Mouse (Mus musculus) monocyte, adult 2 months (primary cell): ENCODE measurements around the gene Tgm3.

Experiments
- DNase-seq, 2 experiments: peaks; one replicate each; pipeline ENCODE4 v3.0.0; 2022; ENCODE audit warnings: low spot score in 2 of 2, low read depth in 1 of 2

Gene Tgm3

GRCm38 (mm10) chr2:130012026-130012425 is at the start of gene Tgm3:
Gene Tgm3, plus strand, starts transcription at chr2:130012349.
- no peak for DNase-seq

GRCm38 (mm10) chr2:129980608-129981007 is 31.5 kb upstream of the Tgm3 start:
- no peak for DNase-seq

- DNase-seq = no peak
These were observed 24.6 kb upstream of the Tgm3 start for GRCm38 (mm10) chr2:129987527-129988045.

GRCm38 (mm10) chr2:129989646-129990045 is 22.5 kb upstream of the Tgm3 start:
- DNase-seq = no peak

GRCm38 (mm10) chr2:129994468-129994867 is 17.7 kb upstream of the Tgm3 start:
- DNase-seq = no peak

GRCm38 (mm10) chr2:129998476-129998875 is 13.7 kb upstream of the Tgm3 start:
- DNase-seq = no peak

GRCm38 (mm10) chr2:129999296-129999695 is 12.9 kb upstream of the Tgm3 start:
- no peak for DNase-seq

GRCm38 (mm10) chr2:130000601-130001000 is 11.5 kb upstream of the Tgm3 start:
- no peak for DNase-seq

- DNase-seq = no peak
These were observed 8.1 kb upstream of the Tgm3 start for GRCm38 (mm10) chr2:130004046-130004445.

- DNase-seq = no peak
These were observed 2.8 kb upstream of the Tgm3 start for GRCm38 (mm10) chr2:130009371-130009770.

GRCm38 (mm10) chr2:130013646-130014045 is 1.5 kb downstream of the Tgm3 start:
- no peak for DNase-seq

GRCm38 (mm10) chr2:130015196-130015595 is 3.0 kb downstream of the Tgm3 start:
- DNase-seq = no peak

- no peak for DNase-seq
These were observed 5.9 kb downstream of the Tgm3 start for GRCm38 (mm10) chr2:130018084-130018483.

- no peak for DNase-seq
These were observed 15.7 kb downstream of the Tgm3 start for GRCm38 (mm10) chr2:130027890-130028289.

GRCm38 (mm10) chr2:130029826-130030225 is 17.7 kb downstream of the Tgm3 start:
- DNase-seq = peak; percentile 21 to 42

GRCm38 (mm10) chr2:130032661-130033060 is 20.5 kb downstream of the Tgm3 start:
- DNase-seq = no peak

GRCm38 (mm10) chr2:130036846-130037245 is 24.7 kb downstream of the Tgm3 start:
- DNase-seq = no peak

- DNase-seq = no peak
These were observed 26.8 kb downstream of the Tgm3 start for GRCm38 (mm10) chr2:130038971-130039370.

- DNase-seq = peak in 1 of 2 experiments; percentile 14
These were observed 28.2 kb downstream of the Tgm3 start for GRCm38 (mm10) chr2:130040190-130040886.

GRCm38 (mm10) chr2:130043835-130044234 is 31.7 kb downstream of the Tgm3 start:
- DNase-seq = peak in 1 of 2 experiments; percentile 30

GRCm38 (mm10) chr2:130047923-130048440 is 35.8 kb downstream of the Tgm3 start:
- no peak for DNase-seq

- DNase-seq = no peak
These were observed 36.6 kb downstream of the Tgm3 start for GRCm38 (mm10) chr2:130048792-130049191.

- DNase-seq = no peak
These were observed 46.0 kb downstream of the Tgm3 start for GRCm38 (mm10) chr2:130058149-130058548.
